Mouse (Mus musculus): ENCODE measurements around the gene Gnb1l. TPM values are rescaled to one million over a fixed set of nuclear protein-coding genes. Genes with fewer than 3 reads are reported as not detected.
A peak's percentile ranks its signal among the peaks of the same experiment; 100 is the strongest.

Gnb1l gene
- polyA plus RNA-seq, 1 experiment from 2014 or later: 13.3 TPM

DNA sequence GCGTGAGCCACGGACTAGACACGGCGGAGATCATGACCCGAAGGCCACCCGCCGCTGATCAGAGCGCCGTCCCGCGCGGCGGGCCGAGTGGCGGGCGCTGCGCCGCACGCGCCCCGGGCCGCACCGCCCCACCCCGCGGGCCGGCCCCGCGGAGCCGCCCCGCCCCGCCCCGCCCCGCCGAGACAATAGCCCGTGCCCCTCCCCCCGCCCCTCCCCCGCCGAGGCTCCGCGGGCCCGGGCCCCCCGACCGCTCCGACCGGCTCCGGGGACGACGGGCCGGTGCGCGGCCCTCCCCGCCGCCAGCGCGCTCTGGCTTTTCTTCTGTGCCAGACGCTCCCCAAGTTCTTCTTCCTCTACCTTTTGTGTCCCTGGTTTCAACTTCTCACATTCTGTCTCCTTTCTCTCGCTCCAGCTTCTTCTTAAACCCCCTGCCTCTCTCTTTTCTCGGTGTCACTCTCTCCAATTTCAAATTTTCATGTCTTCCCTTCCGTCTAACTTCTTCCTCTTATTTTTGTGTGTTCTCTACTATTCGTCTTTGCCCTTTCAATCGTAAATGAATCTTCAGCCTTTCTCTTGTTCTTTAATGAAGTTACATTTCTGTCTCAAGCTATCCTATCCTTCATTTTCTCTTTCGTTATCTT is 88.5 kb downstream of the Gnb1l start:
- WGBS: 4% methylated on average over 12 of the region's 62 CpGs
- peaks cover 43% of the 10 kb centered on the region for H3K4me1 ChIP-seq (ENCODE audit: control insufficient read depth, insufficient read depth, low read length)

DNA sequence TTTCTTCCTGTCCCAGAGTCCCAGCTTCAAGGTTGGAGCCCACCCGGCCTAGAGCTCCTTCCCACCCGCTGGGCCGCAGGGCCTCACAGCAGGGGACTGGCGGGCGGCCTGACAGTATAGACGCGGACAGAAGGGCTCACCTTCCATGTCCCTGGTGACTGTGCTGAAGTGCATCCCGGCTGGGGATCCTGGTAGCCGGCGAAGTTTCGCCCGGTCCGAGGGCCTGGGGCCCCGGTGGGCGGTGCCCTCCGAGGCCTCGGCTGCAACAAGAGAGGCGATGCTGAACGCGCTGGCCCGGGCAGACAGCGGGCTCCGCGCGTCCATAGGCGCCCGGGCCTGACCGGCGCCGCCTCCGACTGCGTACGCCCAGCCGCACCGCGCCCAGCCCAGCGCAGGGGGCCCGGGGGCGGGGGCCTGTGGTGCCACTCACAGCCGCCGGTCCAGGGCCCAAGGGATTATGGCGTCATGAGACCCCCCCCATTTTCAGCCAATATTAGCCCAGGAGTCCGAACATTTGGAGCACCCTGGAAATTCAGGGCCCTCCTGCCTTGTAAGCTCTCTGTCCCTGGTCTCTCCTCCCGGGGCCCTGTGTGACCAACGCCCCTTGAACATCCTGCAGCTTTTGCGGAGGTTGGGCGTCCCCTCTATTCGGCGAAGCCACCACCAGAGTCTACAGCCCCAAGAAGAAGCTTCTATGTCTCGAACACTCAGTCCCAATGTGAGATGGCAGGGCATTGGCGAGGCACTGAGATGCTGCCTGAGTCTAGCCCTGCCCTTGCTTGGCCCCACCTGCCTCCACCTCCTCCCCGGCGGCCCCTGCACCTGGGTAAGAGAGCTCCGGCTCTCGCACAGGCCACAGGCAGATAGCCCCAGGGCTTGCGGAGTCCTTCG is 89.6 kb downstream of the Gnb1l start:
- Histone ChIP-seq H3K9ac (ENCODE audit: low read depth, low read length) (no peak overlapping the region), H3K4me2 (ENCODE audit: low read depth, low read length) (peak overlapping the region; percentile 22), H3K4me1 (ENCODE audit: control insufficient read depth, insufficient read depth, low read length) (peaks cover 36% of the 10 kb centered on the region), H3K4me3 (ENCODE audit: low read length) (peak overlapping the region; percentile 29), H3K36me3 (ENCODE audit: control insufficient read depth, insufficient read depth, low read length) (no peaks in the 10 kb centered on the region), H3K27me3 (replicated peaks; ENCODE audit: control insufficient read depth, insufficient read depth, low read length) (peaks cover 93% of the 10 kb centered on the region), H3K9me3 (ENCODE audit: control insufficient read depth, low read length) (no peaks in the 10 kb centered on the region), H3K27ac (ENCODE audit: low read length) (no peak overlapping the region)
- WGBS: 2% methylated on average over 52 of the region's 57 CpGs
- ATAC-seq: no peak

More for the DNA sequence above, 88.5 kb downstream of the Gnb1l start:
- ATAC-seq: no peak
- no peaks in the 10 kb centered on the region for H3K9me3 ChIP-seq (ENCODE audit: control insufficient read depth, low read length)
- peak overlapping the region; percentile 50 for H3K4me3 ChIP-seq (ENCODE audit: low read length)
- no peak overlapping the region for H3K27ac ChIP-seq (ENCODE audit: low read length)
- H3K4me2 ChIP-seq (ENCODE audit: low read depth, low read length): peak overlapping the region; percentile 77
- peaks cover 96% of the 10 kb centered on the region for H3K27me3 ChIP-seq (replicated peaks; ENCODE audit: control insufficient read depth, insufficient read depth, low read length)
- no peak overlapping the region for H3K9ac ChIP-seq (ENCODE audit: low read depth, low read length)
- no peaks in the 10 kb centered on the region for H3K36me3 ChIP-seq (ENCODE audit: control insufficient read depth, insufficient read depth, low read length)

DNA sequence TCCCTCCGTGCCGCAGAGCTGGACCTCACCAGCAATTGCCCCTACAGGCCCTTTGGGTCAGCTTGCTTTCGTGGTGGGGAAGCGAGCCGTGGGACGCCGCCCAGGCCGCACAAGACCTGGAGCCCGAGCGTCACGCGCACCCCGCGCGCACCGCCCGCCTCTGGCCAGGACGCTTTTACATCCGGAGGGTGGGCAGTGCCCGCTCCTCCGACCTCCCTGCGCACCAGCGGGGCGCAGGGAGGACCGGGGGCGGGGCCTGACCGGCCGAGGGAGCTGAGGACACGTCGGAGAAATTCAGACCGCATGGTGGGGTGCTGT is 90.2 kb downstream of the Gnb1l start:
- peaks cover 89% of the 10 kb centered on the region for H3K27me3 ChIP-seq (replicated peaks; ENCODE audit: control insufficient read depth, insufficient read depth, low read length)
- H3K27ac ChIP-seq (ENCODE audit: low read length): no peak overlapping the region
- no peaks in the 10 kb centered on the region for H3K36me3 ChIP-seq (ENCODE audit: control insufficient read depth, insufficient read depth, low read length)
- H3K4me1 ChIP-seq (ENCODE audit: control insufficient read depth, insufficient read depth, low read length): peaks cover 36% of the 10 kb centered on the region
- H3K4me2 ChIP-seq (ENCODE audit: low read depth, low read length): no peak overlapping the region
- H3K4me3 ChIP-seq (ENCODE audit: low read length): peak overlapping the region; percentile 29; the same call in 1 of the 2 replicates
- no peak overlapping the region for H3K9ac ChIP-seq (ENCODE audit: low read depth, low read length)
- WGBS: 9% methylated on average over 29 of the region's 31 CpGs
- H3K9me3 ChIP-seq (ENCODE audit: control insufficient read depth, low read length): no peaks in the 10 kb centered on the region
- ATAC-seq: no peak

DNA sequence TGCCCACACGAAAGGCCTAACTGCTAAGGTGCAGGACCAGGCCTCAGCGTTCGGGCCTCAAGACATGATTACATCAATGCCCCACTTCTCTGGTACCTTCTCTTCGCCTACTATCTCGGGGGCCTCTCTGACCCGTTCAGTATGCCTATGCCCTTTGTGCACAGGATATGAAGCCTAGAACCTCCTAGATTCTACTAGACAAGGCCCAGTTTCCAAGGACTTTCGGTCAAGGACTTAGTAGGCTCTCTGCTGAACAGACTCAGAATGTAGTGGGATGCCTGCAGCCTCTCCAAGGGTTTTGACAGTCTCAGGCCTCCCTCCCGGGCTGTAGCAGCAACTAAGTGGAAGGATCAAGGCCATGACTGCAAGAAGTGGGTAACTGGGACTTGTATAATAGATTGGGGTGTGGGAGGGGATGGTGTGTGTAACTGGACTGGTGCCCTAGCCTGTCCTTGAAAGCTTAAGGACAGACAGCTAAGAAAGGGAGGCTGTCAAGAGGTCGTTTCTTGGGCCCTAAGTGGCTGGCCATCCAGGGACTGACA is 90.6 kb downstream of the Gnb1l start:
- Histone ChIP-seq H3K27me3 (replicated peaks; ENCODE audit: control insufficient read depth, insufficient read depth, low read length) (peaks cover 85% of the 10 kb centered on the region), H3K36me3 (ENCODE audit: control insufficient read depth, insufficient read depth, low read length) (no peaks in the 10 kb centered on the region), H3K4me1 (ENCODE audit: control insufficient read depth, insufficient read depth, low read length) (peaks cover 36% of the 10 kb centered on the region), H3K9me3 (ENCODE audit: control insufficient read depth, low read length) (no peaks in the 10 kb centered on the region), H3K9ac (ENCODE audit: low read depth, low read length) (no peak overlapping the region), H3K27ac (ENCODE audit: low read length) (no peak overlapping the region), H3K4me2 (ENCODE audit: low read depth, low read length) (no peak overlapping the region), H3K4me3 (ENCODE audit: low read length) (no peak overlapping the region)
- no peak for ATAC-seq
- WGBS: 42% methylated on average over 9 of the region's 9 CpGs

DNA sequence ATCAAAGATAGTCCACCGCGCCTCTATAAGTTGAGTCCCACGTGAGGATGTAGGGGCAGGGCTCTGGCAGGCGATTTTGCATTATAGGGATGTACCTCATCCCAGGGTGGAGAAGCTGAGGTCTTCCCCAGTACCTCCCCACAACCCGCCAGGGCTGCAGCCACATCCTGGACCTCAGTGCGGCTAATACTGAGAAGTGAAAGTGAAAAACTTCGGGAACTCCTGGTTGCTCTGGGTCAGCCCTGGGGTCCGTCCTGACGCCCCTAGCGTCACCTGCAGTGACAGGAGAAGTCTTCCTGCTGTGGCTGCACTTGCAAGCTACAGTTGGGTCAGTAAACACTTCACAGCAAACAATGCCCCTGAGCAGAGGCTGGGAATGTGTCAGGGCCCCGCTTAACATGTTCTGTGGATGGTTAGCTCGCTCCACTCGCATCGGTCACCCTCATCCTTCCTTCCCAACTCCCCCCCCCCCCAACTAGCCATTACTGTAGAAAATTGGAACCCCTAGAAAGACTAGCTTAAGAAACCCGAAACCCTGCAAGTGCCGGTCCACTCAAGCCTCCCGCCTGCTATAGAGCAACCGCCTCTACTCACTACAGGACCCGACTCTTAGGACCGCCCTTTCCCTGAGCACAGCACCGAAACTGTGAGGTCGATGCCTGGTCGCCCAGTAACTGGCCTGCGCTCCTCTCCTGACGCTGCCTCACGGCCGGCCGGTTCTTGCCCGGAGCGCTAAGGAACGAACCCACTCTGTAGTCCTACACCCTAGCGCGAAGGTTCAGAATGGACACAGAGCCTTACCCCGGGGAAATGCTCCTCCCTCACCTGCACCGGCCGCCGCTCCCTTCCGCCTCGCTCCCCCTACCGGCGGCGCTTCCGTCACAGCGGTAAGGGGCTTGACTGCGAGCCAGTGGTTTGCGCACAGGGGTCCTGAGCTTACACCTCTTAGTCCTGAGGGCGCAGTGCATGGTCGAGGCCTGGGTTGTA is 91.6 kb downstream of the Gnb1l start, which contains the start of gene Tbx1:
Gene Tbx1, minus strand, starts transcription at position 868 of the 987 bp plus-strand sequence.
- peak; percentile 36 for ATAC-seq
- Histone ChIP-seq H3K9me3 (ENCODE audit: control insufficient read depth, low read length) (no peaks in the 10 kb centered on the region), H3K4me2 (ENCODE audit: low read depth, low read length) (peak within 1 kb of the TSS; percentile 75), H3K27ac (ENCODE audit: low read length) (no peak within 1 kb of the TSS), H3K4me3 (ENCODE audit: low read length) (peak within 1 kb of the TSS; percentile 51), H3K9ac (ENCODE audit: low read depth, low read length) (peak within 1 kb of the TSS; percentile 53; the same call in 1 of the 2 replicates), H3K36me3 (ENCODE audit: control insufficient read depth, insufficient read depth, low read length) (no peaks in the 10 kb centered on the region), H3K4me1 (ENCODE audit: control insufficient read depth, insufficient read depth, low read length) (peaks cover 36% of the 10 kb centered on the region), H3K27me3 (replicated peaks; ENCODE audit: control insufficient read depth, insufficient read depth, low read length) (peaks cover 78% of the 10 kb centered on the region)
- WGBS: 3% methylated on average over 48 of the region's 48 CpGs

DNA sequence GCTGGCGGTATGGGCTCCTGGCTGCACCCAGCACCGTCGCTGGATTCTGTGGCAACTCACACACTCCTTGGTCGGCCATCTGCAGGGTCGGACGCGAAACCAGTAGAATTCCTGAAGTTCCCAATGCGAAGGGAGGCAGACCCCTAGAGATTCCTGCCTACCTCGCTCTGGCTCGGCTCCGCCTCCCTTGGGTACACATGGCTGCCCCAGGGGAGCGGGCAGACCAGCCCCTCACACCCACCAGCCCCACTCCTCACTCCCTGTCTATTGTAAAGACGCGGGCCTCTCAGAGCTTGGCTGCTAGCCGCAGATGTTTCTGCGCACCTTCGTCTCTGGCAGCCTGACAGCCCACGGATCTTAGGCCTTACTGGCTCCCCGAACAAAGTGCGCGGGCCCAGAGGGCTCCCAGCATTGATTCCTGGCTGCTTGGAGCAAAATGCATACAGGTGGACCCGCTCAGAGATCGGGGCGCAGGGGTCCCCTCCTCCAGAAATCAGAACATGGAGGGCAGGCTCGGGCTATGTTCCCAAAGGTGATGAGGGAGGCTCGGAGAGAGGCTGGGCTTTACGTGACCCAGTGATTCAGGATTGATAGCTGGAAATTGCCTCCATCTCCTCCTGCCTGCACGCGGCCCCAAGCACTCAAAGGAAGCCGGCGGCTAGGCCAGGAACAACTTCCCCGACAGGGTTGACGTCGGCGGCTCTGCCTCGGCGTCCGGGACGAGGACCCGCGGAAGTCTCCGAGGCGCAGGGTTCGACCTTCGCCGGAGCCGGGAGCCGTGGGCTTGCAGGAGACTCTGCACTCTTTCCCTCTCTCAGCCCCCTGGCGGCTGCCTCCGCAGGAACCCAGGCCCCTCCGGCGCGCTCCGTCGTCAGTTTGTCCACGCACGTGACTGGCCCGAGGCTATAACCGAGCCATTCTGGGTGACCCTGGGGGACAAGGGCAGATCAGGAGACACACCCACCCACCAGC is 92.8 kb downstream of the Gnb1l start:
- Histone ChIP-seq H3K36me3 (ENCODE audit: control insufficient read depth, insufficient read depth, low read length) (no peaks in the 10 kb centered on the region), H3K9ac (ENCODE audit: low read depth, low read length) (peak overlapping the region; percentile 53; the same call in 1 of the 2 replicates), H3K27ac (ENCODE audit: low read length) (no peak overlapping the region), H3K4me1 (ENCODE audit: control insufficient read depth, insufficient read depth, low read length) (peaks cover 32% of the 10 kb centered on the region), H3K9me3 (ENCODE audit: control insufficient read depth, low read length) (no peaks in the 10 kb centered on the region), H3K27me3 (replicated peaks; ENCODE audit: control insufficient read depth, insufficient read depth, low read length) (peaks cover 68% of the 10 kb centered on the region), H3K4me2 (ENCODE audit: low read depth, low read length) (peak overlapping the region; percentile 70), H3K4me3 (ENCODE audit: low read length) (peak overlapping the region; percentile 41)
- WGBS: 5% methylated on average over 59 of the region's 59 CpGs
- ATAC-seq: 0 out of 2 replicates have a peak, but pooled peaks have one; percentile 17

DNA sequence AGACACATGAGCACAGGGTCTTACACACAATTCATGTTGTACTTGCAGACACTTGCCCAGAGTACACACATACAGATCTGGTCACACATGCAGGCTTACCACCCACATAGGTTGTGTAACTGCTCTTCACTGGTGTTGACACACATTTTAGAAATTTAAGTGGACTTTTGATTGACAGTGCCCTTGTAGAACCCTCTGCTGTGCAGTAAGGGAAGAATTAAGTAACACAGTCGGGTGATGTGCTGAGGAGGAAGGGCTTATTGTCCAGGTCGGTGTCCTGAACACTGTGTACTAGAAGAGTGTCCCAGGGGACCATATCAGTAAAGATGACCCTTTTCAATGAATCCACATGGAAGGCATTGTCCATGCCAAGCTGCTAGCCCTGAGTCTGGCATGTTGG is 95.4 kb downstream of the Gnb1l start:
- Histone ChIP-seq H3K9ac (ENCODE audit: low read depth, low read length) (no peak overlapping the region), H3K27me3 (replicated peaks; ENCODE audit: control insufficient read depth, insufficient read depth, low read length) (peaks cover 45% of the 10 kb centered on the region), H3K9me3 (ENCODE audit: control insufficient read depth, low read length) (no peaks in the 10 kb centered on the region), H3K4me2 (ENCODE audit: low read depth, low read length) (no peak overlapping the region), H3K27ac (ENCODE audit: low read length) (no peak overlapping the region), H3K36me3 (ENCODE audit: control insufficient read depth, insufficient read depth, low read length) (no peaks in the 10 kb centered on the region), H3K4me1 (ENCODE audit: control insufficient read depth, insufficient read depth, low read length) (peaks cover 19% of the 10 kb centered on the region), H3K4me3 (ENCODE audit: low read length) (no peak overlapping the region)
- WGBS: 80% methylated on average over 2 of the region's 2 CpGs
- ATAC-seq: no peak

DNA sequence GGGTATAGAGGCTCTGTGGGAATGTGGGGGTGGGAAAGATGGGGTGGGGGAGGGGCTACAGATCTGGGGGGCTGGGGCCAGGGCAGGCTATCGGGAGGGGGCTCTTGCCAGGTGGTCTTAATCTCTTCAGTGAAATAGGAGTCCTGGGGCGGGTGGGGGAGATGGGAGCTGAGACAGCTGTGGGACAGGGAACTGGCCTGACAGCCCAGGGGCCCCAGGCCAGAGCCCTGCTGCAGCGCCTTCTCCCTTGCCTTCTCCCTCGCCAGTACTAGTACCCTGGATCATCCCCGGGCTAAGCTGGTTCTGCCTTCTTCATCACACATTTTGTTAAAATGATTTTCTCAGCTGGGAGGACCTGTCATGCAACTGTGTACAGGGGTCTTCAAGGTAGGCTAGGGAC is 97.7 kb downstream of the Gnb1l start:
- 53% methylated on average over 5 of the region's 5 CpGs for WGBS
- H3K4me2 ChIP-seq (ENCODE audit: low read depth, low read length): no peak overlapping the region
- H3K9ac ChIP-seq (ENCODE audit: low read depth, low read length): no peak overlapping the region
- H3K27me3 ChIP-seq (replicated peaks; ENCODE audit: control insufficient read depth, insufficient read depth, low read length): peaks cover 21% of the 10 kb centered on the region
- ATAC-seq: no peak
- H3K4me1 ChIP-seq (ENCODE audit: control insufficient read depth, insufficient read depth, low read length): peaks cover 7% of the 10 kb centered on the region
- no peaks in the 10 kb centered on the region for H3K9me3 ChIP-seq (ENCODE audit: control insufficient read depth, low read length)
- H3K36me3 ChIP-seq (ENCODE audit: control insufficient read depth, insufficient read depth, low read length): no peaks in the 10 kb centered on the region
- H3K27ac ChIP-seq (ENCODE audit: low read length): no peak overlapping the region
- H3K4me3 ChIP-seq (ENCODE audit: low read length): no peak overlapping the region
